Mouse (Mus musculus): ENCODE data around the gene Tmem232.
"Not testable (repeated sequence)": the region's sequence is repeated elsewhere in the genome, so short reads cannot be mapped to it uniquely, and the experiment has no call there.

GRCm38 (mm10) chr17:65532381-65532780 is 8.2 kb downstream of the Tmem232 start:
- not testable (repeated sequence) for TF ChIP-seq POLR2A (IDR thresholded peaks at IDR 0.05; ENCODE audit: control insufficient read depth, low read depth, low read length); CTCF (IDR thresholded peaks at IDR 0.05; ENCODE audit: control insufficient read depth, insufficient read depth, insufficient replicate concordance, low read depth, low read length)

Data from testis, adult 2 months (tissue).